Mouse (Mus musculus) brain, embryonic 14.5 days (tissue): ENCODE results near the gene Prkar2b. TPM values are rescaled to one million over a fixed set of nuclear protein-coding genes. Genes with fewer than 3 reads are reported as not detected.

Source experiments
- DNase-seq: peaks from one replicate; pipeline ENCODE4 v3.0.0-alpha.2; 2011; ENCODE audit warnings: low read depth
- CTCF ChIP-seq: fragments of 200-500 bp; IDR thresholded peaks from 2 replicates; pipeline ENCODE4 v1.5.1; 2012; ENCODE audit warnings: inconsistent platforms, mild to moderate bottlenecking, moderate library complexity, borderline replicate concordance; ENCODE audit not compliant: insufficient read depth, insufficient read length; ENCODE audit errors: extremely low read depth
- POLR2A ChIP-seq: fragments of 200-500 bp; IDR thresholded peaks from 2 replicates; pipeline ENCODE4 v1.6.1; 2012; ENCODE audit warnings: mild to moderate bottlenecking, inconsistent platforms, borderline replicate concordance; ENCODE audit not compliant: poor library complexity, insufficient read depth, insufficient read length, severe bottlenecking; ENCODE audit errors: extremely low read depth
- polyA plus RNA-seq: library from polyadenylated mRNA; depleted of rRNA; stranded (reverse); fragments of >200 nt; gene quantifications from 2 replicates; pipeline ENCODE4 v1.2.3, GENCODE M21; 2012

Gene Prkar2b
- polyA plus RNA-seq, 1 experiment: 93.4 TPM

- TF ChIP-seq POLR2A: no peak
- no peak for DNase-seq
These were observed 60.6 kb downstream of the Prkar2b start for GRCm38 (mm10) chr12:32000464-32000863.

- no peak for TF ChIP-seq POLR2A
- no peak for TF ChIP-seq CTCF
- DNase-seq: peak; percentile 43
These were observed 62.4 kb downstream of the Prkar2b start for GRCm38 (mm10) chr12:31998706-31999105.

- no peak for DNase-seq
- no peak for TF ChIP-seq CTCF
- TF ChIP-seq POLR2A: no peak
These were observed 63.7 kb downstream of the Prkar2b start for GRCm38 (mm10) chr12:31997328-31997878.

GRCm38 (mm10) chr12:31996877-31997276, 64.2 kb downstream of the Prkar2b start:
- no peak for TF ChIP-seq POLR2A
- TF ChIP-seq CTCF: no peak
- no peak for DNase-seq

GRCm38 (mm10) chr12:31990575-31990974, 70.5 kb downstream of the Prkar2b start:
- TF ChIP-seq CTCF (no peak), POLR2A (no peak)
- DNase-seq: no peak

- TF ChIP-seq CTCF (no peak), POLR2A (no peak)
These were observed 71.4 kb downstream of the Prkar2b start for GRCm38 (mm10) chr12:31989726-31990125.

GRCm38 (mm10) chr12:31986463-31986862, 74.6 kb downstream of the Prkar2b start:
- DNase-seq: no peak
- no peak for TF ChIP-seq CTCF
- TF ChIP-seq POLR2A: no peak

More at GRCm38 (mm10) chr12:31989726-31990125, 71.4 kb downstream of the Prkar2b start:
- DNase-seq: no peak

GRCm38 (mm10) chr12:31985738-31986137, 75.4 kb downstream of the Prkar2b start:
- TF ChIP-seq POLR2A (no peak), CTCF (no peak)
- no peak for DNase-seq

- DNase-seq: no peak
These were observed 76.4 kb downstream of the Prkar2b start for GRCm38 (mm10) chr12:31984664-31985063.

GRCm38 (mm10) chr12:31984206-31984605, 76.9 kb downstream of the Prkar2b start:
- TF ChIP-seq CTCF (no peak), POLR2A (no peak)
- DNase-seq: peak; percentile 83

More at GRCm38 (mm10) chr12:31984664-31985063, 76.4 kb downstream of the Prkar2b start:
- TF ChIP-seq CTCF (no peak), POLR2A (no peak)

GRCm38 (mm10) chr12:31983769-31984168, 77.3 kb downstream of the Prkar2b start:
- peak; percentile 82 for DNase-seq

GRCm38 (mm10) chr12:31983238-31983637, 77.9 kb downstream of the Prkar2b start:
- no peak for TF ChIP-seq CTCF
- no peak for TF ChIP-seq POLR2A

More at GRCm38 (mm10) chr12:31983769-31984168, 77.3 kb downstream of the Prkar2b start:
- TF ChIP-seq POLR2A: no peak
- no peak for TF ChIP-seq CTCF

More at GRCm38 (mm10) chr12:31983238-31983637, 77.9 kb downstream of the Prkar2b start:
- DNase-seq: peak; percentile 90
